Mouse (Mus musculus) cerebellum, adult (tissue): ENCODE data around the gene Hecw2.

ENCODE experiments used
- ATAC-seq: cut with Nextera tagmentation; 2 replicates; pipeline ENCODE4 v1.9.2; 2017; ENCODE audit warnings: mild to moderate bottlenecking, moderate library complexity, mixed read lengths; ENCODE audit not compliant: insufficient number of reproducible peaks, low FRiP score, low TSS enrichment

Gene Hecw2

GRCm38 (mm10) chr1:53844914-53845612, 349.9 kb downstream of the Hecw2 start:
- ATAC-seq = no peak

GRCm38 (mm10) chr1:53844122-53844913, 350.6 kb downstream of the Hecw2 start:
- ATAC-seq = no peak

GRCm38 (mm10) chr1:53843051-53843450, 351.9 kb downstream of the Hecw2 start:
- no peak for ATAC-seq

- no peak for ATAC-seq
Measured at GRCm38 (mm10) chr1:53841080-53841479, 353.9 kb downstream of the Hecw2 start.

- ATAC-seq = no peak
Measured at GRCm38 (mm10) chr1:53839392-53839791, 355.6 kb downstream of the Hecw2 start.

GRCm38 (mm10) chr1:53838182-53838859, 356.6 kb downstream of the Hecw2 start:
- no peak for ATAC-seq

GRCm38 (mm10) chr1:53830286-53830685, 364.7 kb downstream of the Hecw2 start:
- no peak for ATAC-seq

GRCm38 (mm10) chr1:53829089-53829488, 365.9 kb downstream of the Hecw2 start:
- no peak for ATAC-seq

GRCm38 (mm10) chr1:53824446-53825337, 370.3 kb downstream of the Hecw2 start:
- no peak for ATAC-seq

GRCm38 (mm10) chr1:53823687-53824445, 371.1 kb downstream of the Hecw2 start:
- no peak for ATAC-seq

- ATAC-seq = no peak
Measured at GRCm38 (mm10) chr1:53821983-53822382, 373.0 kb downstream of the Hecw2 start.

- no peak for ATAC-seq
Measured at GRCm38 (mm10) chr1:53820041-53820632, 374.8 kb downstream of the Hecw2 start.

GRCm38 (mm10) chr1:53818072-53818862, 376.7 kb downstream of the Hecw2 start:
- ATAC-seq = no peak

- no peak for ATAC-seq
Measured at GRCm38 (mm10) chr1:53816353-53816752, 378.6 kb downstream of the Hecw2 start.

- no peak for ATAC-seq
Measured at GRCm38 (mm10) chr1:53814077-53814705, 380.8 kb downstream of the Hecw2 start.

GRCm38 (mm10) chr1:53811919-53812318, 383.0 kb downstream of the Hecw2 start:
- no peak for ATAC-seq

GRCm38 (mm10) chr1:53808229-53808628, 386.7 kb downstream of the Hecw2 start:
- ATAC-seq = no peak

GRCm38 (mm10) chr1:53797811-53798210, 397.2 kb downstream of the Hecw2 start:
- ATAC-seq = no peak
